In genomic region chr12:108393637-108394036, GRCm38 (mm10) we compare ENCODE assay signal across 10 mouse cellular contexts. TPM values are rescaled to one million over a fixed set of nuclear protein-coding genes. Genes with fewer than 3 reads are reported as not detected.
DNase-seq lines count a peak whose midpoint lies in the region; ATAC-seq lines count a peak whose summit lies in the region.
"Had no signal": no experiment of that assay in that cellular context is flagged by ENCODE, and none has a peak within 500 bp of the region (broad histone marks: within the 10 kb centered on the region; RNA-seq: fewer than 3 reads in every experiment).

No protein-coding gene starts in this region.

- H3K36me3 ChIP-seq in midbrain, embryonic 10.5 days, result no peaks in the 10 kb centered on the region
- no peaks in the 10 kb centered on the region for H3K36me3 ChIP-seq in midbrain, embryonic 13.5 days
- H3K36me3 ChIP-seq in intestine, embryonic 15.5 days, result no peaks in the 10 kb centered on the region
- no peaks in the 10 kb centered on the region for H3K36me3 ChIP-seq in lung, embryonic 16.5 days (ENCODE audit: control insufficient read depth, insufficient read depth, low read length)
- H3K36me3 ChIP-seq in midbrain, embryonic 14.5 days (ENCODE audit: control insufficient read depth, insufficient read depth, low read length), result no peaks in the 10 kb centered on the region
- H3K36me3 ChIP-seq: hindbrain, embryonic 15.5 days; neural tube, embryonic 12.5 days had no signal

- no peaks in the 10 kb centered on the region for H3K27me3 ChIP-seq in midbrain, embryonic 10.5 days (ENCODE audit: low read depth, poor library complexity, severe bottlenecking)
- no peaks in the 10 kb centered on the region for H3K27me3 ChIP-seq in midbrain, embryonic 13.5 days
- no peaks in the 10 kb centered on the region for H3K27me3 ChIP-seq in intestine, embryonic 15.5 days (replicated peaks)
- H3K27me3 ChIP-seq in lung, embryonic 16.5 days (ENCODE audit: control insufficient read depth, insufficient read depth, low read depth, low read length), result no peaks in the 10 kb centered on the region
- no peaks in the 10 kb centered on the region for H3K27me3 ChIP-seq in midbrain, embryonic 14.5 days (ENCODE audit: control insufficient read depth, insufficient read depth, low read length)
- H3K27me3 ChIP-seq: hindbrain, embryonic 15.5 days; neural tube, embryonic 12.5 days had no signal

- H3K9ac ChIP-seq in midbrain, embryonic 13.5 days (replicated peaks), result no peak overlapping the region
- no peak overlapping the region for H3K9ac ChIP-seq in intestine, embryonic 15.5 days
- H3K9ac ChIP-seq in lung, embryonic 16.5 days (ENCODE audit: low read length), result peak overlapping the region; percentile 38; the same call in 1 of the 2 replicates
- no peak overlapping the region for H3K9ac ChIP-seq in midbrain, embryonic 14.5 days (replicated peaks; ENCODE audit: low read length)
- H3K9ac ChIP-seq: hindbrain, embryonic 15.5 days; neural tube, embryonic 12.5 days had no signal

- no peak overlapping the region for H3K4me2 ChIP-seq in midbrain, embryonic 13.5 days (replicated peaks)
- H3K4me2 ChIP-seq in intestine, embryonic 15.5 days (replicated peaks), result no peak overlapping the region
- no peak overlapping the region for H3K4me2 ChIP-seq in lung, embryonic 16.5 days (ENCODE audit: low read depth, low read length)
- no peak overlapping the region for H3K4me2 ChIP-seq in midbrain, embryonic 14.5 days (ENCODE audit: low read length)
- H3K4me2 ChIP-seq: hindbrain, embryonic 15.5 days; neural tube, embryonic 12.5 days had no signal

- peak overlapping the region; percentile 67 for H3K27ac ChIP-seq in midbrain, embryonic 10.5 days (replicated peaks)
- H3K27ac ChIP-seq in midbrain, embryonic 13.5 days, result no peak overlapping the region
- H3K27ac ChIP-seq in intestine, embryonic 15.5 days, result 0 out of 2 replicates have a peak overlapping the region, but pooled peaks have one; percentile 1
- peak overlapping the region; percentile 66 for H3K27ac ChIP-seq in lung, embryonic 16.5 days (ENCODE audit: low read length)
- no peak overlapping the region for H3K27ac ChIP-seq in midbrain, embryonic 14.5 days (replicated peaks; ENCODE audit: low read depth, low read length)
- H3K27ac ChIP-seq: hindbrain, embryonic 15.5 days; neural tube, embryonic 12.5 days had no signal

- no peak overlapping the region for H3K4me3 ChIP-seq in midbrain, embryonic 10.5 days
- H3K4me3 ChIP-seq in midbrain, embryonic 13.5 days (replicated peaks), result no peak overlapping the region
- H3K4me3 ChIP-seq in intestine, embryonic 15.5 days (replicated peaks), result no peak overlapping the region
- H3K4me3 ChIP-seq in lung, embryonic 16.5 days (ENCODE audit: low read length), result no peak overlapping the region
- H3K4me3 ChIP-seq in midbrain, embryonic 14.5 days (replicated peaks; ENCODE audit: low read depth, low read length), result no peak overlapping the region
- H3K4me3 ChIP-seq: hindbrain, embryonic 15.5 days; neural tube, embryonic 12.5 days had no signal

- no peaks in the 10 kb centered on the region for H3K9me3 ChIP-seq in midbrain, embryonic 10.5 days (replicated peaks)
- no peaks in the 10 kb centered on the region for H3K9me3 ChIP-seq in midbrain, embryonic 13.5 days
- H3K9me3 ChIP-seq in intestine, embryonic 15.5 days, result no peaks in the 10 kb centered on the region
- H3K9me3 ChIP-seq in lung, embryonic 16.5 days (ENCODE audit: control insufficient read depth, low read length), result no peaks in the 10 kb centered on the region
- H3K9me3 ChIP-seq in midbrain, embryonic 14.5 days (ENCODE audit: control insufficient read depth, low read length), result no peaks in the 10 kb centered on the region
- H3K9me3 ChIP-seq: hindbrain, embryonic 15.5 days; neural tube, embryonic 12.5 days had no signal

- DNase-seq in midbrain, embryonic 10.5 days (ENCODE audit: low spot score), result no peak
- peak; percentile 92 for DNase-seq in gastrocnemius, adult 18-20 months (ENCODE audit: low spot score)
- DNase-seq in urinary bladder, postnatal 25 days (ENCODE audit: low spot score), result peak; percentile 84
- no peak for DNase-seq in midbrain, embryonic 14.5 days

- H3K4me1 ChIP-seq in midbrain, embryonic 10.5 days, result peaks cover 64% of the 10 kb centered on the region
- peaks cover 45% of the 10 kb centered on the region for H3K4me1 ChIP-seq in midbrain, embryonic 13.5 days (replicated peaks)
- peaks cover 17% of the 10 kb centered on the region for H3K4me1 ChIP-seq in intestine, embryonic 15.5 days (replicated peaks)
- H3K4me1 ChIP-seq in lung, embryonic 16.5 days (replicated peaks; ENCODE audit: control insufficient read depth, insufficient read depth, low read length), result peaks cover 20% of the 10 kb centered on the region
- H3K4me1 ChIP-seq in midbrain, embryonic 14.5 days (ENCODE audit: control insufficient read depth, insufficient read depth, low read length), result peaks cover 32% of the 10 kb centered on the region

- ATAC-seq in midbrain, embryonic 13.5 days, result no peak
- peak; percentile 50 for ATAC-seq in intestine, embryonic 15.5 days
- ATAC-seq in lung, embryonic 16.5 days (ENCODE audit: low read depth), result peak; percentile 90
- ATAC-seq in inflammation-experienced regulatory T-cells, adult 6 months, result no peak
- no peak for ATAC-seq in midbrain, embryonic 14.5 days (ENCODE audit: low FRiP score, low TSS enrichment)

- WGBS in midbrain, embryonic 10.5 days, result 79% methylated on average over 4 of the region's 4 CpGs
- 91% methylated on average over 4 of the region's 4 CpGs for WGBS in midbrain, embryonic 13.5 days
- WGBS in intestine, embryonic 15.5 days, result 70% methylated on average over 4 of the region's 4 CpGs
- WGBS in lung, embryonic 16.5 days, result 61% methylated on average over 4 of the region's 4 CpGs
- WGBS in midbrain, embryonic 14.5 days, result 76% methylated on average over 4 of the region's 4 CpGs

RNA-seq across cellular contexts. Expression of gene Eml1, which starts 22.9 kb away (rescaled TPM):
- polyA plus RNA-seq in midbrain, embryonic 10.5 days (2016; fragmentation: Nextera tagmentation; extraction: Ambion mirVana), result 121 and 123 TPM in 2 replicates
- 65.7 and 66.7 TPM in 2 replicates for polyA plus RNA-seq in midbrain, embryonic 13.5 days (2015; fragmentation: Nextera tagmentation; extraction: Ambion mirVana)
- 10 to 100 TPM; 99.0 to 99.1 TPM for total RNA-seq in gastrocnemius, adult 18-20 months (2021)
- 63.7 and 67.0 TPM in 2 replicates for polyA plus RNA-seq in intestine, embryonic 15.5 days (2015; fragmentation: Nextera tagmentation; extraction: Ambion mirVana)
- 121 and 122 TPM in 2 replicates for polyA plus RNA-seq in lung, embryonic 16.5 days (2015; fragmentation: Nextera tagmentation; extraction: Ambion mirVana)
- polyA plus RNA-seq in inflammation-experienced regulatory T-cells, adult 6 months (2017; shearing (Covaris generic)), result not detected
- 45.2 and 49.3 TPM in 2 replicates for polyA plus RNA-seq in midbrain, embryonic 14.5 days (2014; fragmentation: Nextera tagmentation; extraction: Ambion mirVana)

RNA-seq across cellular contexts. Expression of gene Cyp46a1, which starts 59.5 kb away (rescaled TPM):
- polyA plus RNA-seq in midbrain, embryonic 10.5 days (2016; fragmentation: Nextera tagmentation; extraction: Ambion mirVana), result 17.5 and 19.4 TPM in 2 replicates
- 16.7 and 17.7 TPM in 2 replicates for polyA plus RNA-seq in midbrain, embryonic 13.5 days (2015; fragmentation: Nextera tagmentation; extraction: Ambion mirVana)
- under 1 TPM; 0.11 to 0.21 TPM for total RNA-seq in gastrocnemius, adult 18-20 months (2021)
- 5.3 and 5.4 TPM in 2 replicates for polyA plus RNA-seq in intestine, embryonic 15.5 days (2015; fragmentation: Nextera tagmentation; extraction: Ambion mirVana)
- 6.5 and 7.4 TPM in 2 replicates for polyA plus RNA-seq in lung, embryonic 16.5 days (2015; fragmentation: Nextera tagmentation; extraction: Ambion mirVana)
- polyA plus RNA-seq in inflammation-experienced regulatory T-cells, adult 6 months (2017; shearing (Covaris generic)), result not detected
- polyA plus RNA-seq in midbrain, embryonic 14.5 days (2014; fragmentation: Nextera tagmentation; extraction: Ambion mirVana), result 12.4 and 14.3 TPM in 2 replicates

Comparison
In these comparisons a context has a peak if more than half of its experiments do, and no peak if none do; other contexts are left out.
1. H3K27ac ChIP-seq: peak in midbrain, embryonic 10.5 days (single experiment), intestine, embryonic 15.5 days (single experiment) and lung, embryonic 16.5 days (single experiment); none in midbrain, embryonic 13.5 days (single experiment) and midbrain, embryonic 14.5 days (single experiment).
2. DNase-seq: peak in gastrocnemius, adult 18-20 months (single experiment) and urinary bladder, postnatal 25 days (single experiment); none in midbrain, embryonic 10.5 days (single experiment) and midbrain, embryonic 14.5 days (single experiment).
3. ATAC-seq: peak in intestine, embryonic 15.5 days (single experiment) and lung, embryonic 16.5 days (single experiment); none in midbrain, embryonic 13.5 days (single experiment), inflammation-experienced regulatory T-cells, adult 6 months (single experiment) and midbrain, embryonic 14.5 days (single experiment).
4. RNA of gene Eml1, which starts 22.9 kb away (polyA plus RNA-seq): 121 to 122 TPM in lung, embryonic 16.5 days, 121 to 123 TPM in midbrain, embryonic 10.5 days, 65.7 to 66.7 TPM in midbrain, embryonic 13.5 days, 63.7 to 67.0 TPM in intestine, embryonic 15.5 days and 45.2 to 49.3 TPM in midbrain, embryonic 14.5 days; not detected in inflammation-experienced regulatory T-cells, adult 6 months; every median in the first group is over 10 times any median in the second.